Mouse (Mus musculus): ENCODE measurements at regions not wholly inside any gene's neighbourhood (a gene's known extent, or its start where the extent isn't known, plus 50 kb on each side); places are given as distances from the start of the nearest gene placed in this dataset.

- DNase-seq: peak; percentile 47 to 53
Observed at GRCm38 (mm10) chrX:40350936-40351335, 487.5 kb upstream of the Cypt14 start.

GRCm38 (mm10) chrX:40336555-40336954, 473.2 kb upstream of the Cypt14 start:
- no peak for DNase-seq

All from cerebellum, postnatal 10 days (tissue).